Mouse (Mus musculus): ENCODE data around the gene Flrt1. TPM values are rescaled to one million over a fixed set of nuclear protein-coding genes. Genes with fewer than 3 reads are reported as not detected.

The Flrt1 gene
- polyA plus RNA-seq (2014; fragmentation: Illumina TruSeq; extraction: RNeasy Lipid Tissue Mini Kit (QIAGEN cat#74804); ENCODE audit: low read depth, low replicate concordance) = 0.25 TPM

GRCm38 (mm10) chr19:7105544-7105943 lies at the start of gene Flrt1:
Gene Flrt1 (minus strand): TSS chr19:7105729.

GRCm38 (mm10) chr19:7056248-7057087 lies 49.1 kb downstream of the Flrt1 start, which contains the start of gene Macrod1:
Gene Macrod1 (plus strand): TSS chr19:7056810.

Other genes starting within 250 kb of the Flrt1 start
- not detected for gene Ccdc88b, start 247.5 kb downstream of the Flrt1 start, polyA plus RNA-seq (2014; fragmentation: Illumina TruSeq; extraction: RNeasy Lipid Tissue Mini Kit (QIAGEN cat#74804); ENCODE audit: low read depth, low replicate concordance)
- gene Trmt112, start 196.0 kb downstream of the Flrt1 start, polyA plus RNA-seq (2014; fragmentation: Illumina TruSeq; extraction: RNeasy Lipid Tissue Mini Kit (QIAGEN cat#74804); ENCODE audit: low read depth, low replicate concordance) = 9.6 TPM
- gene Prdx5, start 195.6 kb downstream of the Flrt1 start, polyA plus RNA-seq (2014; fragmentation: Illumina TruSeq; extraction: RNeasy Lipid Tissue Mini Kit (QIAGEN cat#74804); ENCODE audit: low read depth, low replicate concordance) = 22.6 TPM
- 16.9 TPM for gene Esrra, start 183.9 kb downstream of the Flrt1 start, polyA plus RNA-seq (2014; fragmentation: Illumina TruSeq; extraction: RNeasy Lipid Tissue Mini Kit (QIAGEN cat#74804); ENCODE audit: low read depth, low replicate concordance)
- not detected for gene Catsperz, start 180.3 kb downstream of the Flrt1 start, polyA plus RNA-seq (2014; fragmentation: Illumina TruSeq; extraction: RNeasy Lipid Tissue Mini Kit (QIAGEN cat#74804); ENCODE audit: low read depth, low replicate concordance)
- not detected for gene Kcnk4, start 171.2 kb downstream of the Flrt1 start, polyA plus RNA-seq (2014; fragmentation: Illumina TruSeq; extraction: RNeasy Lipid Tissue Mini Kit (QIAGEN cat#74804); ENCODE audit: low read depth, low replicate concordance)
- gene Bad, start 163.9 kb downstream of the Flrt1 start, polyA plus RNA-seq (2014; fragmentation: Illumina TruSeq; extraction: RNeasy Lipid Tissue Mini Kit (QIAGEN cat#74804); ENCODE audit: low read depth, low replicate concordance) = 1.6 TPM
- gene Gpr137, start 163.2 kb downstream of the Flrt1 start, polyA plus RNA-seq (2014; fragmentation: Illumina TruSeq; extraction: RNeasy Lipid Tissue Mini Kit (QIAGEN cat#74804); ENCODE audit: low read depth, low replicate concordance) = 0.73 TPM
- 4.9 TPM for gene Ppp1r14b, start 130.8 kb downstream of the Flrt1 start, polyA plus RNA-seq (2014; fragmentation: Illumina TruSeq; extraction: RNeasy Lipid Tissue Mini Kit (QIAGEN cat#74804); ENCODE audit: low read depth, low replicate concordance)
- 16.1 TPM for gene Plcb3, start 129.3 kb downstream of the Flrt1 start, polyA plus RNA-seq (2014; fragmentation: Illumina TruSeq; extraction: RNeasy Lipid Tissue Mini Kit (QIAGEN cat#74804); ENCODE audit: low read depth, low replicate concordance)
- gene Fkbp2, start 125.2 kb downstream of the Flrt1 start, polyA plus RNA-seq (2014; fragmentation: Illumina TruSeq; extraction: RNeasy Lipid Tissue Mini Kit (QIAGEN cat#74804); ENCODE audit: low read depth, low replicate concordance) = 7.6 TPM
- gene Vegfb, start 118.1 kb downstream of the Flrt1 start, polyA plus RNA-seq (2014; fragmentation: Illumina TruSeq; extraction: RNeasy Lipid Tissue Mini Kit (QIAGEN cat#74804); ENCODE audit: low read depth, low replicate concordance) = 6.6 TPM
- not detected for gene Dnajc4, start 113.2 kb downstream of the Flrt1 start, polyA plus RNA-seq (2014; fragmentation: Illumina TruSeq; extraction: RNeasy Lipid Tissue Mini Kit (QIAGEN cat#74804); ENCODE audit: low read depth, low replicate concordance)
- gene Nudt22, start 109.6 kb downstream of the Flrt1 start, polyA plus RNA-seq (2014; fragmentation: Illumina TruSeq; extraction: RNeasy Lipid Tissue Mini Kit (QIAGEN cat#74804); ENCODE audit: low read depth, low replicate concordance) = not detected
- gene Trpt1, start 109.6 kb downstream of the Flrt1 start, polyA plus RNA-seq (2014; fragmentation: Illumina TruSeq; extraction: RNeasy Lipid Tissue Mini Kit (QIAGEN cat#74804); ENCODE audit: low read depth, low replicate concordance) = 1.1 TPM
- 0.38 TPM for gene Fermt3, start 86.3 kb downstream of the Flrt1 start, polyA plus RNA-seq (2014; fragmentation: Illumina TruSeq; extraction: RNeasy Lipid Tissue Mini Kit (QIAGEN cat#74804); ENCODE audit: low read depth, low replicate concordance)
- 30.8 TPM for gene Stip1, start 65.8 kb downstream of the Flrt1 start, polyA plus RNA-seq (2014; fragmentation: Illumina TruSeq; extraction: RNeasy Lipid Tissue Mini Kit (QIAGEN cat#74804); ENCODE audit: low read depth, low replicate concordance)
- 2.6 TPM for gene Macrod1, start 48.9 kb downstream of the Flrt1 start, polyA plus RNA-seq (2014; fragmentation: Illumina TruSeq; extraction: RNeasy Lipid Tissue Mini Kit (QIAGEN cat#74804); ENCODE audit: low read depth, low replicate concordance)
- 28.8 TPM for gene Otub1, start 100.6 kb upstream of the Flrt1 start, polyA plus RNA-seq (2014; fragmentation: Illumina TruSeq; extraction: RNeasy Lipid Tissue Mini Kit (QIAGEN cat#74804); ENCODE audit: low read depth, low replicate concordance)
- gene Cox8a, start 111.9 kb upstream of the Flrt1 start, polyA plus RNA-seq (2014; fragmentation: Illumina TruSeq; extraction: RNeasy Lipid Tissue Mini Kit (QIAGEN cat#74804); ENCODE audit: low read depth, low replicate concordance) = 141 TPM
- gene Naa40, start 135.5 kb upstream of the Flrt1 start, polyA plus RNA-seq (2014; fragmentation: Illumina TruSeq; extraction: RNeasy Lipid Tissue Mini Kit (QIAGEN cat#74804); ENCODE audit: low read depth, low replicate concordance) = 12.0 TPM
- not detected for gene Rcor2, start 161.6 kb upstream of the Flrt1 start, polyA plus RNA-seq (2014; fragmentation: Illumina TruSeq; extraction: RNeasy Lipid Tissue Mini Kit (QIAGEN cat#74804); ENCODE audit: low read depth, low replicate concordance)
- 73.6 TPM for gene Mark2, start 236.1 kb upstream of the Flrt1 start, polyA plus RNA-seq (2014; fragmentation: Illumina TruSeq; extraction: RNeasy Lipid Tissue Mini Kit (QIAGEN cat#74804); ENCODE audit: low read depth, low replicate concordance)